Mouse (Mus musculus) kidney, embryonic 16.5 days (tissue): ENCODE measurements around the gene Slc22a15. TPM values are rescaled to one million over a fixed set of nuclear protein-coding genes. Genes with fewer than 3 reads are reported as not detected.

Source experiments
- ATAC-seq: fragments of 200-750 bp; cut with Nextera tagmentation; 2 replicates; pipeline ENCODE4 v1.8.0; 2017; ENCODE audit warnings: moderate TSS enrichment; ENCODE audit not compliant: low FRiP score, low TSS enrichment
- H3K27ac ChIP-seq: fragments of 300-500 bp; sonication (generic); 2 replicates; pipeline ENCODE4 v1.5.1; 2014; ENCODE audit warnings: low read length
- H3K27me3 ChIP-seq: fragments of 300-500 bp; sonication (generic); 2 replicates; pipeline ENCODE4 v1.6.1; 2014; ENCODE audit warnings: low read length, control low read depth, mixed read lengths; ENCODE audit not compliant: insufficient read depth
- H3K36me3 ChIP-seq: fragments of 300-500 bp; sonication (generic); 2 replicates; pipeline ENCODE4 v1.6.1; 2014; ENCODE audit warnings: low read length, control low read depth, mixed read lengths; ENCODE audit not compliant: insufficient read depth
- H3K4me1 ChIP-seq: fragments of 300-500 bp; sonication (generic); 2 replicates; pipeline ENCODE4 v1.6.1; 2014; ENCODE audit warnings: low read length, control low read depth, mixed read lengths; ENCODE audit not compliant: insufficient read depth
- H3K4me2 ChIP-seq: fragments of 300-500 bp; sonication (generic); replicated peaks from 2 replicates; pipeline ENCODE4 v1.6.1; 2014; ENCODE audit warnings: low read depth, low read length
- H3K4me3 ChIP-seq: fragments of 300-500 bp; sonication (generic); 2 replicates; pipeline ENCODE4 v1.5.1; 2014; ENCODE audit warnings: mild to moderate bottlenecking, low read length
- H3K9ac ChIP-seq: fragments of 300-500 bp; sonication (generic); replicated peaks from 2 replicates; pipeline ENCODE4 v1.6.1; 2014; ENCODE audit warnings: low read length
- H3K9me3 ChIP-seq: fragments of 300-500 bp; sonication (generic); 2 replicates; pipeline ENCODE4 v1.6.1; 2016; ENCODE audit warnings: low read length, control low read depth
- WGBS: fragments of 180-500 bp; shearing (Covaris S2); extraction: QIAGEN DNeasy Blood & Tissue Kit; methylation state at CpG from one replicate; pipeline ENCODE4 v1.1.7; 2014; 5-methylcytosine and 5-hydroxymethylcytosine counted together
- polyA plus RNA-seq: library from polyadenylated mRNA; unstranded; fragments of >200 nt; fragmentation: Nextera tagmentation; extraction: Ambion mirVana; gene quantifications from 2 replicates; pipeline ENCODE4 v1.2.1, GENCODE M21; 2015

Gene Slc22a15
- polyA plus RNA-seq, result 3.0 and 3.3 TPM in 2 replicates

GRCm38 (mm10) chr3:101923843-101924740 lies at the start of gene Slc22a15:
Gene Slc22a15 (minus strand): TSS chr3:101924453.
- H3K9me3 ChIP-seq, result no peaks in the 10 kb centered on the region
- peaks cover 20% of the 10 kb centered on the region for H3K4me1 ChIP-seq
- no peaks in the 10 kb centered on the region for H3K27me3 ChIP-seq
- no peaks in the 10 kb centered on the region for H3K36me3 ChIP-seq
- H3K4me3 ChIP-seq, result peak within 1 kb of the TSS; percentile 84
- H3K27ac ChIP-seq, result peak within 1 kb of the TSS; percentile 75
- H3K9ac ChIP-seq, result peak within 1 kb of the TSS; percentile 95
- ATAC-seq, result peak; percentile 91
- under 1% methylated on average over 87 of the region's 92 CpGs for WGBS
- peak within 1 kb of the TSS; percentile 91 for H3K4me2 ChIP-seq

DNA sequence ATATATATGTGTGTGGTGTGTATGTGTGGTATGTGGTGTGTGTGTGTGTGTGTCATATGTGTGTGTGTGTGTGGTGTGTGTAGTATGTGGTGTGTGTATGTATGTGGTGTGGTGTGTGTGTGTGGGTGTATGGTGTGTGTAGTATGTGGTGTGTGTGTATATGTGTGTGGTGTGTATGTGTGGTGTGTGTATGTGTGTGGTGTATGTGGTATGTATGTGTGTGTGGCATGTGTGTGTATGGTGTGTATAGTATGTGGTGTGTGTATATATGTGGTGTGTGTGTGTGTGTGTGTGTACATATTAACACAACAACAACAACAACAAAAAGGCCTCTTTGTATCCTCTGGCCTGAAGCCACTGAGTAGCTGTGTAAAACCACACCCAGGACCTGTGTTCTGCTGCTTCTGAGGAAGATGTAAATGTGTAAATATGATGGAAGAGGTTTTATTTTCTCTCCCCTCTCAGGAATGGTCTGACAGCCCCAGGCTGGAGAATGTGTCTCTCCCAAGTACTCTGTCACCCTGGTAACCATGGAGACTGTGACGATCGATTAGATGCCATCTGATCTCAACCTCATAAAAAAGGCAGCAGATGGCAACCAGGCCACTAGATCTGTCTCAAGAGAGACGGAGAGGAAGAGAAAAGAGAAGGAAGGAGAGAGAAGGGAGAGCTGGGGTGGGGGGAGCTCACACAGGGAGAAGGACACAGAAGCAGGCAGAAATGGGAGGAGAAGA lies 42.7 kb upstream of the Slc22a15 start:
- peak; percentile 27; the same call in 1 of the 2 replicates for ATAC-seq
- H3K9ac ChIP-seq, result no peak overlapping the region
- 6% methylated on average over 3 of the region's 3 CpGs for WGBS

DNA sequence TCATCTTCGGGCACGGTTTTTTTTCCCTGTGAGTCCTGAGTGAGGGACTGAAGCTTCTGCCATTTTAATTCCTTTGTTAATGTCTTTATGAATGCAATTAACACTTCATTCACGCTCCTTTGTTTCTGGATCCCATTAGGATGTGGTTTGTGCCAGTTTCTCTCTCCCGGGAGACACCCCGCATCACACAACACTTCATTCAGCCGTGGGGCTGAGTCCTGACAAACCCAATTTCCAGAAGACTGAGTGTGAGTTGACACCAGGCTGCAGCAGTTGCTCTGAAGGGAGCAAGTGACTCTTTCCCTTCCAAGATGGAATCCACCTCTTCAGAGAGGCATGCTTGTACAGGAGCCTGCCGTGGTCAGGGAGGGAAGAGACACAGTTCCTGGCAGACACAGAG lies 40.1 kb upstream of the Slc22a15 start:
- no peaks in the 10 kb centered on the region for H3K4me1 ChIP-seq
- H3K4me2 ChIP-seq, result no peak overlapping the region
- H3K9me3 ChIP-seq, result no peaks in the 10 kb centered on the region
- no peak overlapping the region for H3K27ac ChIP-seq
- no peaks in the 10 kb centered on the region for H3K36me3 ChIP-seq
- no peak for ATAC-seq
- H3K9ac ChIP-seq, result no peak overlapping the region
- no peak overlapping the region for H3K4me3 ChIP-seq
- 70% methylated on average over 7 of the region's 7 CpGs for WGBS
- no peaks in the 10 kb centered on the region for H3K27me3 ChIP-seq

More for the DNA sequence above, 42.7 kb upstream of the Slc22a15 start:
- no peak overlapping the region for H3K4me3 ChIP-seq
- no peak overlapping the region for H3K4me2 ChIP-seq
- H3K27me3 ChIP-seq, result no peaks in the 10 kb centered on the region
- no peaks in the 10 kb centered on the region for H3K36me3 ChIP-seq
- no peaks in the 10 kb centered on the region for H3K9me3 ChIP-seq
- H3K27ac ChIP-seq, result no peak overlapping the region
- H3K4me1 ChIP-seq, result no peaks in the 10 kb centered on the region

GRCm38 (mm10) chr3:101963501-101963900 lies 39.2 kb upstream of the Slc22a15 start:
- ATAC-seq, result no peak
- no peaks in the 10 kb centered on the region for H3K9me3 ChIP-seq
- no peak overlapping the region for H3K4me2 ChIP-seq
- 37% methylated on average over 9 of the region's 9 CpGs for WGBS
- no peaks in the 10 kb centered on the region for H3K27me3 ChIP-seq
- H3K4me3 ChIP-seq, result no peak overlapping the region
- H3K36me3 ChIP-seq, result no peaks in the 10 kb centered on the region
- no peak overlapping the region for H3K9ac ChIP-seq
- H3K27ac ChIP-seq, result no peak overlapping the region
- no peaks in the 10 kb centered on the region for H3K4me1 ChIP-seq

DNA sequence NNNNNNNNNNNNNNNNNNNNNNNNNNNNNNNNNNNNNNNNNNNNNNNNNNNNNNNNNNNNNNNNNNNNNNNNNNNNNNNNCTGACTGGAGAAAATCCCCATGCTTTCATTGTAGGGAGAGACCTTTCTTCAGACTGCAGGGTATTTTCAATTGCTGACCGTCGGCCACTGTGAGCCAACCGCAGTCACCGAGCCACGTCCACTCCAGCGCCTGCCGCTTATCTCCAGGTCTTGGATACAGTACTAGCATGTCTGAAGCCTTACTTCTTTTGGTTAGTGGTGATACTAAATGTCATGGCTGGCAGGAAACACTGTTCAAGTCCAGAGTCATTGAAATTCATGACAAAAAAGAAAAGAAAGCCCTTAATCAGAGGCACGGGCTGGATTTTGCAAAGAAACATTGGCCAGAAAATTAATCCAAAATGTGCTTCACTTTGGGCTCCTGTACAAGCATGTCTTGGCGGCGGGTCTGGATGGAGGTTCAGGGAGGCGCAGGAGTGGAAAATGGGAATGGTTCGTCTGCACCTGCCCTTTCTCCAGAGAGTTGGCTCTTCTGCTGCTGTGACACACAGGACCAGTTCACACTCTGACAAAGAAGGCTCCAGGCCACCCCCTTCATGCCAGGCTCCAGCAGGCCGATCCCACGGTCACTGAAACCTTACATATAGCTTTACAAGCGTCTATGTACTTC lies 37.0 kb upstream of the Slc22a15 start:
- H3K4me2 ChIP-seq, result no peak overlapping the region
- ATAC-seq, result no peak
- no peaks in the 10 kb centered on the region for H3K9me3 ChIP-seq
- no peaks in the 10 kb centered on the region for H3K27me3 ChIP-seq
- H3K9ac ChIP-seq, result no peak overlapping the region
- no peak overlapping the region for H3K27ac ChIP-seq
- H3K4me1 ChIP-seq, result no peaks in the 10 kb centered on the region
- H3K36me3 ChIP-seq, result no peaks in the 10 kb centered on the region
- 87% methylated on average over 15 of the region's 15 CpGs for WGBS
- H3K4me3 ChIP-seq, result no peak overlapping the region

GRCm38 (mm10) chr3:101958047-101958446 lies 33.8 kb upstream of the Slc22a15 start:
- H3K4me1 ChIP-seq, result no peaks in the 10 kb centered on the region
- no peak for ATAC-seq
- no peak overlapping the region for H3K4me2 ChIP-seq
- no peak overlapping the region for H3K9ac ChIP-seq
- H3K36me3 ChIP-seq, result no peaks in the 10 kb centered on the region
- WGBS, result 60% methylated on average over 3 of the region's 3 CpGs
- H3K27me3 ChIP-seq, result no peaks in the 10 kb centered on the region
- no peaks in the 10 kb centered on the region for H3K9me3 ChIP-seq
- H3K27ac ChIP-seq, result no peak overlapping the region
- no peak overlapping the region for H3K4me3 ChIP-seq

DNA sequence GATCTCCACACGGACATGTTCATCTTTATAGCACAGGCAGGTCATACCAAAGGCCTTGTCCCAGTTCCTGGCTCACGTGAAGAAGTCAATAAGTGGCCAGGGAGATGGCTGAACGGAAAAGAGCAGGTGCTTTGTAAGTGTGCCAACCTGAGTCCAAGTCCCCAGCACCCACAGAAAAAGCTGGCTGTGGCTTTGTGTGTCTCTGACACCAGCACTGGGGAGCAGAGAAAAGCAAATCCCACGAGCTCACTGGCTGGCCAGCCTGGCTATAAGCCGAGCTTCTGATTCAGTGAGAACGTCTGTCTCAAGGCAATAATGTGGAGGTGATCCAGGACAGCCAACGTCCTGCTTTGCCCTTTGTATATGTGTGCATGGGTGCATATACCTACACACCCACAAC lies 29.3 kb upstream of the Slc22a15 start:
- Histone ChIP-seq H3K9me3 (no peaks in the 10 kb centered on the region), H3K4me2 (no peak overlapping the region), H3K9ac (no peak overlapping the region), H3K4me1 (no peaks in the 10 kb centered on the region), H3K36me3 (no peaks in the 10 kb centered on the region), H3K27me3 (no peaks in the 10 kb centered on the region), H3K4me3 (no peak overlapping the region), H3K27ac (no peak overlapping the region)
- WGBS, result 68% methylated on average over 7 of the region's 7 CpGs
- ATAC-seq, result no peak

GRCm38 (mm10) chr3:101952577-101952976 lies 28.3 kb upstream of the Slc22a15 start:
- H3K9ac ChIP-seq, result no peak overlapping the region
- ATAC-seq, result no peak
- WGBS, result 96% methylated on average over 2 of the region's 2 CpGs
- H3K4me3 ChIP-seq, result no peak overlapping the region
- H3K4me1 ChIP-seq, result no peaks in the 10 kb centered on the region
- H3K27me3 ChIP-seq, result no peaks in the 10 kb centered on the region
- H3K36me3 ChIP-seq, result no peaks in the 10 kb centered on the region
- no peak overlapping the region for H3K27ac ChIP-seq
- H3K4me2 ChIP-seq, result no peak overlapping the region
- no peaks in the 10 kb centered on the region for H3K9me3 ChIP-seq

GRCm38 (mm10) chr3:101948572-101948971 lies 24.3 kb upstream of the Slc22a15 start:
- Histone ChIP-seq H3K9me3 (no peaks in the 10 kb centered on the region), H3K4me1 (no peaks in the 10 kb centered on the region)

More at GRCm38 (mm10) chr3:101948572-101948971, 24.3 kb upstream of the Slc22a15 start:
- Histone ChIP-seq H3K4me3 (no peak overlapping the region), H3K27me3 (no peaks in the 10 kb centered on the region), H3K27ac (no peak overlapping the region), H3K36me3 (no peaks in the 10 kb centered on the region), H3K9ac (no peak overlapping the region), H3K4me2 (no peak overlapping the region)
- ATAC-seq, result no peak
- 61% methylated on average over 3 of the region's 3 CpGs for whole genome bisulfite sequencing
